Mouse (Mus musculus) E14TG2a.4 (cell line): ENCODE data around the gene Nfatc3.

Experiments
- CTCF ChIP-seq: conservative IDR thresholded peaks from 2 replicates; pipeline ENCODE4 v1.5.1; 2014; ENCODE audit warnings: low read length
- NANOG ChIP-seq: IDR thresholded peaks from 2 replicates; pipeline ENCODE4 v1.6.1; 2014; ENCODE audit warnings: borderline replicate concordance, low read length, mixed read lengths
- POU5F1 ChIP-seq: IDR thresholded peaks from 2 replicates; pipeline ENCODE4 v1.6.1; 2014; ENCODE audit warnings: low read length, borderline replicate concordance

DNA sequence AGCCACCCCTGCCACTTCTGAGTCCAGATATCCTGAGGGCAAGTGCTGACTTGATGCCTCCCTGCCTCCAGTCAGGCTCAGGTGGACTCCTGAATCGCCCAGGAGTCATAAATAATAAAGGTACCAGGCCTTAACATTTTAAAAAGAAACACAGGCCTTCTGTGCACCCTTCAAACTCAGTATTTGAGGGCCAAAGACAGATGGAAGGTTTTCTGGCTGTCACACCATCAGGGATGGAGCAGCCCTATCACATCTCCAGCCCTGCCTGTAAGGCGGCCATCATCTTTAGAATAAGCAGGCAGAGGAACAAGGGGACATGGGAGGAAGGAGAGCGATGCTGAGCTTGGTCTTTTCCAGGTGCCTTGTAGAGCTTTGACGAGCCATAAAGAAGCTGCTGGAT, 72.4 kb downstream of the Nfatc3 start:
- TF ChIP-seq CTCF (no peak), NANOG (no peak), POU5F1 (no peak)
